Mouse (Mus musculus): ENCODE results near the gene Pcdh9. TPM values are rescaled to one million over a fixed set of nuclear protein-coding genes. Genes with fewer than 3 reads are reported as not detected.

Pcdh9 gene
- total RNA-seq, 2 experiments from 2014 or later = 184 to 204 TPM

GRCm38 (mm10) chr14:93085646-93086045, 804.8 kb downstream of the Pcdh9 start:
- no peak for DNase-seq (ENCODE audit: low spot score in 2 of 2)
- intact Hi-C loops (cut with DNase I) = no loop called here

- intact Hi-C loops (cut with DNase I) = no loop called here
- DNase-seq (ENCODE audit: low spot score in 2 of 2) = no peak
These were observed 807.3 kb downstream of the Pcdh9 start for GRCm38 (mm10) chr14:93083140-93083539.

GRCm38 (mm10) chr14:93080910-93081309, 809.6 kb downstream of the Pcdh9 start:
- DNase-seq (ENCODE audit: low spot score in 2 of 2) = no peak
- intact Hi-C loops (cut with DNase I) = no loop called here

GRCm38 (mm10) chr14:93075761-93076160, 814.7 kb downstream of the Pcdh9 start:
- no peak for DNase-seq (ENCODE audit: low spot score in 2 of 2)
- intact Hi-C loops (cut with DNase I) = no loop called here

- intact Hi-C loops (cut with DNase I) = no loop called here
- DNase-seq (ENCODE audit: low spot score in 2 of 2) = peak in 1 of 2 experiments; percentile 75
These were observed 818.1 kb downstream of the Pcdh9 start for GRCm38 (mm10) chr14:93072346-93072745.

GRCm38 (mm10) chr14:93070140-93070539, 820.3 kb downstream of the Pcdh9 start:
- no peak for DNase-seq (ENCODE audit: low spot score in 2 of 2)
- intact Hi-C loops (cut with DNase I) = no loop called here

GRCm38 (mm10) chr14:93067411-93068336, 822.8 kb downstream of the Pcdh9 start:
- DNase-seq (ENCODE audit: low spot score in 2 of 2) = no peak
- intact Hi-C loops (cut with DNase I) = loop anchor here (10.0 kb wide), 1 partner anchor 817 kb away; no protein-coding TSS in a partner anchor

GRCm38 (mm10) chr14:93066732-93067410, 823.6 kb downstream of the Pcdh9 start:
- intact Hi-C loops (cut with DNase I) = loop anchor here (10.0 kb wide), 1 partner anchor 818 kb away; no protein-coding TSS in a partner anchor
- no peak for DNase-seq (ENCODE audit: low spot score in 2 of 2)

- intact Hi-C loops (cut with DNase I) = loop anchor here (10.0 kb wide), 1 partner anchor 823 kb away; no protein-coding TSS in a partner anchor
- DNase-seq (ENCODE audit: low spot score in 2 of 2) = no peak
These were observed 828.5 kb downstream of the Pcdh9 start for GRCm38 (mm10) chr14:93061824-93062620.

GRCm38 (mm10) chr14:93058799-93059198, 831.7 kb downstream of the Pcdh9 start:
- peak in 1 of 2 experiments; percentile 64 for DNase-seq (ENCODE audit: low spot score in 2 of 2)
- intact Hi-C loops (cut with DNase I) = no loop called here

GRCm38 (mm10) chr14:93055997-93056396, 834.5 kb downstream of the Pcdh9 start:
- intact Hi-C loops (cut with DNase I) = no loop called here
- peak in 1 of 2 experiments; percentile 62 for DNase-seq (ENCODE audit: low spot score in 2 of 2)

- DNase-seq (ENCODE audit: low spot score in 2 of 2) = no peak
- intact Hi-C loops (cut with DNase I) = no loop called here
These were observed 849.9 kb downstream of the Pcdh9 start for GRCm38 (mm10) chr14:93040591-93040990.

GRCm38 (mm10) chr14:93039326-93040221, 850.9 kb downstream of the Pcdh9 start:
- intact Hi-C loops (cut with DNase I) = no loop called here
- DNase-seq (ENCODE audit: low spot score in 2 of 2) = no peak

- intact Hi-C loops (cut with DNase I) = no loop called here
- DNase-seq (ENCODE audit: low spot score in 2 of 2) = peak; percentile 30 to 61
These were observed 881.1 kb downstream of the Pcdh9 start for GRCm38 (mm10) chr14:93009147-93010064.

All from left cerebral cortex, postnatal 25 days (tissue).